28 mouse cellular contexts compared by ENCODE assay signal in genomic region chr12:104185046-104185445, GRCm38 (mm10). TPM values are rescaled to one million over a fixed set of nuclear protein-coding genes. Genes with fewer than 3 reads are reported as not detected.
DNase-seq lines count a peak whose midpoint lies in the region; ATAC-seq lines count a peak whose summit lies in the region.
"Had no signal": no experiment of that assay in that cellular context is flagged by ENCODE, and none has a peak within 500 bp of the region (broad histone marks: within the 10 kb centered on the region; RNA-seq: fewer than 3 reads in every experiment).

No protein-coding gene starts in this region.

- no peaks in the 10 kb centered on the region for H3K4me1 ChIP-seq in forebrain, embryonic 10.5 days
- no peaks in the 10 kb centered on the region for H3K4me1 ChIP-seq in forebrain, embryonic 14.5 days (ENCODE audit: control insufficient read depth, insufficient read depth, low read length)
- no peaks in the 10 kb centered on the region for H3K4me1 ChIP-seq in heart, embryonic 10.5 days
- no peaks in the 10 kb centered on the region for H3K4me1 ChIP-seq in limb, embryonic 10.5 days
- H3K4me1 ChIP-seq: embryonic facial prominence, embryonic 13.5 days; embryonic facial prominence, embryonic 15.5 days; forebrain, embryonic 13.5 days had no signal

- no peak overlapping the region for H3K4me3 ChIP-seq in forebrain, embryonic 10.5 days
- no peak overlapping the region for H3K4me3 ChIP-seq in forebrain, embryonic 14.5 days (ENCODE audit: low read depth, low read length)
- no peak overlapping the region for H3K4me3 ChIP-seq in heart, embryonic 10.5 days
- H3K4me3 ChIP-seq in limb, embryonic 10.5 days, result no peak overlapping the region
- H3K4me3 ChIP-seq: embryonic facial prominence, embryonic 13.5 days; embryonic facial prominence, embryonic 15.5 days; erythroblast, embryonic 14.5 days; forebrain, embryonic 13.5 days had no signal

- no peaks in the 10 kb centered on the region for H3K9me3 ChIP-seq in forebrain, embryonic 10.5 days
- H3K9me3 ChIP-seq in forebrain, embryonic 14.5 days (replicated peaks; ENCODE audit: control insufficient read depth, low read length), result no peaks in the 10 kb centered on the region
- no peaks in the 10 kb centered on the region for H3K9me3 ChIP-seq in heart, embryonic 10.5 days
- no peaks in the 10 kb centered on the region for H3K9me3 ChIP-seq in limb, embryonic 10.5 days (replicated peaks)
- H3K9me3 ChIP-seq: embryonic facial prominence, embryonic 13.5 days; embryonic facial prominence, embryonic 15.5 days; forebrain, embryonic 13.5 days had no signal

- no peak for ATAC-seq in forebrain, embryonic 14.5 days
- ATAC-seq in megakaryocyte progenitor cell, adult 5-6 weeks (replicated peaks; ENCODE audit: poor library complexity), result no peak
- ATAC-seq: forebrain, embryonic 13.5 days; forebrain, embryonic 16.5 days had no signal

- no peak overlapping the region for H3K9ac ChIP-seq in forebrain, embryonic 14.5 days (ENCODE audit: low read length)
- H3K9ac ChIP-seq: embryonic facial prominence, embryonic 13.5 days; embryonic facial prominence, embryonic 15.5 days; forebrain, embryonic 13.5 days had no signal

- H3K27me3 ChIP-seq in forebrain, embryonic 10.5 days (ENCODE audit: poor library complexity, severe bottlenecking), result no peaks in the 10 kb centered on the region
- H3K27me3 ChIP-seq in forebrain, embryonic 14.5 days (replicated peaks; ENCODE audit: control insufficient read depth, insufficient read depth, low read length), result no peaks in the 10 kb centered on the region
- H3K27me3 ChIP-seq in heart, embryonic 10.5 days (ENCODE audit: insufficient read depth, poor library complexity, severe bottlenecking), result 0 out of 2 replicates have a peak, but pooled peaks cover 9% of the 10 kb centered on the region
- no peaks in the 10 kb centered on the region for H3K27me3 ChIP-seq in limb, embryonic 10.5 days (ENCODE audit: low read depth, poor library complexity, severe bottlenecking)
- H3K27me3 ChIP-seq: embryonic facial prominence, embryonic 13.5 days; embryonic facial prominence, embryonic 15.5 days; forebrain, embryonic 13.5 days had no signal

- no peak overlapping the region for H3K27ac ChIP-seq in forebrain, embryonic 10.5 days
- no peak overlapping the region for H3K27ac ChIP-seq in forebrain, embryonic 14.5 days (ENCODE audit: low read depth, low read length)
- no peak overlapping the region for H3K27ac ChIP-seq in heart, embryonic 10.5 days
- no peak overlapping the region for H3K27ac ChIP-seq in limb, embryonic 10.5 days
- H3K27ac ChIP-seq: embryonic facial prominence, embryonic 13.5 days; embryonic facial prominence, embryonic 15.5 days; forebrain, embryonic 13.5 days had no signal

- H3K36me3 ChIP-seq in forebrain, embryonic 10.5 days (replicated peaks), result no peaks in the 10 kb centered on the region
- H3K36me3 ChIP-seq in forebrain, embryonic 14.5 days (ENCODE audit: control insufficient read depth, insufficient read depth, low read length), result no peaks in the 10 kb centered on the region
- no peaks in the 10 kb centered on the region for H3K36me3 ChIP-seq in heart, embryonic 10.5 days
- no peaks in the 10 kb centered on the region for H3K36me3 ChIP-seq in limb, embryonic 10.5 days
- H3K36me3 ChIP-seq: embryonic facial prominence, embryonic 13.5 days; embryonic facial prominence, embryonic 15.5 days had no signal

- 87% methylated on average over 4 of the region's 4 CpGs for WGBS in forebrain, embryonic 10.5 days
- 86% methylated on average over 4 of the region's 4 CpGs for WGBS in forebrain, embryonic 14.5 days
- WGBS in heart, embryonic 10.5 days, result 79% methylated on average over 4 of the region's 4 CpGs
- 80% methylated on average over 4 of the region's 4 CpGs for WGBS in limb, embryonic 10.5 days

- DNase-seq in forebrain, embryonic 10.5 days (ENCODE audit: extremely low spot score, low spot score), result peak; percentile 5
- DNase-seq in forebrain, embryonic 14.5 days (ENCODE audit: low spot score), result no peak
- peak; percentile 10 for DNase-seq in heart, embryonic 10.5 days (ENCODE audit: low spot score)
- no peak for DNase-seq in heart, adult 18-20 months
- peak; percentile 51 for DNase-seq in 3T3-L1 (ENCODE audit: low read depth, low spot score)
- DNase-seq in limb, embryonic 10.5 days (ENCODE audit: low spot score), result peak; percentile 18
- no peak for DNase-seq in kidney, postnatal 10 days
- DNase-seq: adrenal gland, adult 2 months; adrenal gland, postnatal 10 days; adrenal gland, postnatal 25 days; cerebellum, adult 11 months; cerebellum, adult 18-20 months; cerebellum, adult 8-10 months; cerebellum, postnatal 10 days; cerebellum, postnatal 25 days had no signal

- H3K4me2 ChIP-seq in forebrain, embryonic 14.5 days (ENCODE audit: low read length), result no peak overlapping the region
- H3K4me2 ChIP-seq: embryonic facial prominence, embryonic 13.5 days; embryonic facial prominence, embryonic 15.5 days; forebrain, embryonic 13.5 days had no signal

RNA-seq across cellular contexts. Expression of gene Serpina3f, which starts 29.3 kb away (rescaled TPM):
- 0.11 and 0.32 TPM in 2 replicates for polyA plus RNA-seq in forebrain, embryonic 10.5 days (2016; fragmentation: Nextera tagmentation; extraction: Ambion mirVana)
- 0.39 and 0.45 TPM in 2 replicates for polyA plus RNA-seq in forebrain, embryonic 14.5 days (2014; fragmentation: Nextera tagmentation; extraction: Ambion mirVana)
- polyA plus RNA-seq in heart, embryonic 10.5 days (2016; fragmentation: Nextera tagmentation; extraction: Ambion mirVana), result not detected in 2 replicates
- 1 to 10 TPM in 1 of 2 experiments, under 1 TPM in 1; 0.62 to 1.1 TPM for total RNA-seq in heart, adult 18-20 months (2021)
- polyA plus RNA-seq in limb, embryonic 10.5 days (2016; fragmentation: Nextera tagmentation; extraction: Ambion mirVana), result not detected in 2 replicates
- total RNA-seq in megakaryocyte progenitor cell, adult 5-6 weeks (2015), result 1.7 and 2.1 TPM in 2 replicates
- 1.2 and 1.4 TPM in 2 replicates for total RNA-seq in megakaryocyte progenitor cell, adult 5-6 weeks (2017)
- total RNA-seq: ES-E14, MEL had no signal
- polyA plus RNA-seq: C2C12; cortical plate, adult 2 months; embryonic facial prominence, embryonic 13.5 days; embryonic facial prominence, embryonic 15.5 days; erythroblast, embryonic 14.5 days; forebrain, embryonic 16.5 days had no signal

RNA-seq across cellular contexts. Expression of gene Serpina3c, which starts 31.4 kb away (rescaled TPM):
- not detected in 2 replicates for polyA plus RNA-seq in forebrain, embryonic 10.5 days (2016; fragmentation: Nextera tagmentation; extraction: Ambion mirVana)
- not detected in 2 replicates for polyA plus RNA-seq in forebrain, embryonic 14.5 days (2014; fragmentation: Nextera tagmentation; extraction: Ambion mirVana)
- not detected in 2 replicates for polyA plus RNA-seq in heart, embryonic 10.5 days (2016; fragmentation: Nextera tagmentation; extraction: Ambion mirVana)
- 1 to 10 TPM in 1 of 2 experiments, under 1 TPM in 1; 0.79 to 1.2 TPM for total RNA-seq in heart, adult 18-20 months (2021)
- 0.09 TPM in 1 of 2 replicates, not detected in the other for polyA plus RNA-seq in limb, embryonic 10.5 days (2016; fragmentation: Nextera tagmentation; extraction: Ambion mirVana)
- total RNA-seq in megakaryocyte progenitor cell, adult 5-6 weeks (2015), result not detected in 2 replicates
- total RNA-seq in megakaryocyte progenitor cell, adult 5-6 weeks (2017), result not detected in 2 replicates
- total RNA-seq: ES-E14, MEL had no signal
- polyA plus RNA-seq: brain, embryonic 14.5 days; C2C12; embryonic facial prominence, embryonic 11.5 days; embryonic facial prominence, embryonic 13.5 days; erythroblast, embryonic 14.5 days; forebrain, embryonic 11.5 days; forebrain, embryonic 13.5 days; forebrain, embryonic 16.5 days had no signal

RNA-seq across cellular contexts. Expression of gene Serpina3g, which starts 51.0 kb away (rescaled TPM):
- 0.11 TPM in 1 of 2 replicates, not detected in the other for polyA plus RNA-seq in forebrain, embryonic 10.5 days (2016; fragmentation: Nextera tagmentation; extraction: Ambion mirVana)
- 0.24 and 0.26 TPM in 2 replicates for polyA plus RNA-seq in forebrain, embryonic 14.5 days (2014; fragmentation: Nextera tagmentation; extraction: Ambion mirVana)
- polyA plus RNA-seq in heart, embryonic 10.5 days (2016; fragmentation: Nextera tagmentation; extraction: Ambion mirVana), result 0.20 and 0.59 TPM in 2 replicates
- total RNA-seq in heart, adult 18-20 months (2021), result 1 to 10 TPM; 4.5 to 5.0 TPM
- polyA plus RNA-seq in limb, embryonic 10.5 days (2016; fragmentation: Nextera tagmentation; extraction: Ambion mirVana), result 0.13 TPM in 1 of 2 replicates, not detected in the other
- 14.9 and 26.9 TPM in 2 replicates for total RNA-seq in megakaryocyte progenitor cell, adult 5-6 weeks (2015)
- total RNA-seq in megakaryocyte progenitor cell, adult 5-6 weeks (2017), result 17.9 and 22.6 TPM in 2 replicates
- polyA plus RNA-seq: forebrain, embryonic 11.5 days; forebrain, embryonic 16.5 days had no signal

RNA-seq across cellular contexts. Expression of gene Serpina3b, which starts 57.2 kb away (rescaled TPM):
- not detected in 2 replicates for polyA plus RNA-seq in forebrain, embryonic 10.5 days (2016; fragmentation: Nextera tagmentation; extraction: Ambion mirVana)
- polyA plus RNA-seq in forebrain, embryonic 14.5 days (2014; fragmentation: Nextera tagmentation; extraction: Ambion mirVana), result not detected in 2 replicates
- polyA plus RNA-seq in heart, embryonic 10.5 days (2016; fragmentation: Nextera tagmentation; extraction: Ambion mirVana), result 0.20 TPM in 1 of 2 replicates, not detected in the other
- total RNA-seq in heart, adult 18-20 months (2021), result not detected
- not detected in 2 replicates for polyA plus RNA-seq in limb, embryonic 10.5 days (2016; fragmentation: Nextera tagmentation; extraction: Ambion mirVana)
- not detected in 2 replicates for total RNA-seq in megakaryocyte progenitor cell, adult 5-6 weeks (2015)
- not detected in 2 replicates for total RNA-seq in megakaryocyte progenitor cell, adult 5-6 weeks (2017)
- total RNA-seq: ES-E14, MEL had no signal
- polyA plus RNA-seq: adrenal gland, adult 2 months; brain, embryonic 14.5 days; C2C12; cortical plate, adult 2 months; embryonic facial prominence, embryonic 11.5 days; embryonic facial prominence, embryonic 13.5 days; embryonic facial prominence, embryonic 15.5 days; erythroblast, embryonic 14.5 days; forebrain, embryonic 11.5 days; forebrain, embryonic 13.5 days had no signal

Comparison
In these comparisons a context has a peak if more than half of its experiments do, and no peak if none do; other contexts are left out.
1. DNase-seq: peak in forebrain, embryonic 10.5 days (single experiment), heart, embryonic 10.5 days (single experiment), 3T3-L1 (single experiment) and limb, embryonic 10.5 days (single experiment); none in forebrain, embryonic 14.5 days (single experiment), heart, adult 18-20 months (0 of 2) and kidney, postnatal 10 days (single experiment).